Mouse (Mus musculus): ENCODE results near the gene Trim52.
"Not testable (repeated sequence)": the region's sequence is repeated elsewhere in the genome, so short reads cannot be mapped to it uniquely, and the experiment has no call there.

The Trim52 gene

GRCm38 (mm10) chr14:106105980-106106379 is at the start of gene Trim52:
TSS of gene Trim52 (plus strand) at chr14:106106198.
- no peak for DNase-seq (ENCODE audit: low spot score)

- DNase-seq (ENCODE audit: low spot score) = no peak
Measured at GRCm38 (mm10) chr14:106072608-106073007, 33.4 kb upstream of the Trim52 start.

GRCm38 (mm10) chr14:106075181-106076064 is 30.6 kb upstream of the Trim52 start:
- peak; percentile 11 for DNase-seq (ENCODE audit: low spot score)

- DNase-seq (ENCODE audit: low spot score) = no peak
Measured at GRCm38 (mm10) chr14:106088480-106089037, 17.4 kb upstream of the Trim52 start.

- DNase-seq (ENCODE audit: low spot score) = no peak
Measured at GRCm38 (mm10) chr14:106096816-106097215, 9.2 kb upstream of the Trim52 start.

GRCm38 (mm10) chr14:106100858-106101257 is 5.1 kb upstream of the Trim52 start:
- no peak for DNase-seq (ENCODE audit: low spot score)

- no peak for DNase-seq (ENCODE audit: low spot score)
Measured at GRCm38 (mm10) chr14:106106425-106106824, 427 bp downstream of the Trim52 start.

- no peak for DNase-seq (ENCODE audit: low spot score)
Measured at GRCm38 (mm10) chr14:106119371-106119770, 13.4 kb downstream of the Trim52 start.

- DNase-seq (ENCODE audit: low spot score) = no peak
Measured at GRCm38 (mm10) chr14:106136272-106136671, 30.3 kb downstream of the Trim52 start.

- DNase-seq (ENCODE audit: low spot score) = no peak
Measured at GRCm38 (mm10) chr14:106151188-106151587, 45.2 kb downstream of the Trim52 start.

- no peak for DNase-seq (ENCODE audit: low spot score)
Measured at GRCm38 (mm10) chr14:106154879-106155576, 49.0 kb downstream of the Trim52 start.

- no peak for DNase-seq (ENCODE audit: low spot score)
Measured at GRCm38 (mm10) chr14:106156533-106156932, 50.5 kb downstream of the Trim52 start.

GRCm38 (mm10) chr14:106162331-106162730 is 56.3 kb downstream of the Trim52 start:
- peak; percentile 17 for DNase-seq (ENCODE audit: low spot score)

GRCm38 (mm10) chr14:106163196-106163595 is 57.2 kb downstream of the Trim52 start:
- DNase-seq (ENCODE audit: low spot score) = no peak

- DNase-seq (ENCODE audit: low spot score) = not testable (repeated sequence)
Measured at GRCm38 (mm10) chr14:106163933-106164332, 57.9 kb downstream of the Trim52 start.

GRCm38 (mm10) chr14:106176879-106177278 is 70.9 kb downstream of the Trim52 start:
- DNase-seq (ENCODE audit: low spot score) = no peak

GRCm38 (mm10) chr14:106178245-106178644 is 72.2 kb downstream of the Trim52 start:
- DNase-seq (ENCODE audit: low spot score) = no peak

GRCm38 (mm10) chr14:106179102-106179727 is 73.2 kb downstream of the Trim52 start:
- no peak for DNase-seq (ENCODE audit: low spot score)

GRCm38 (mm10) chr14:106179728-106180125 is 73.7 kb downstream of the Trim52 start:
- DNase-seq (ENCODE audit: low spot score) = no peak

- no peak for DNase-seq (ENCODE audit: low spot score)
Measured at GRCm38 (mm10) chr14:106180616-106181015, 74.6 kb downstream of the Trim52 start.

- DNase-seq (ENCODE audit: low spot score) = no peak
Measured at GRCm38 (mm10) chr14:106183985-106184384, 78.0 kb downstream of the Trim52 start.

Measured in urinary bladder, postnatal 14 days (tissue).